Mouse (Mus musculus) liver, adult 2 months (tissue): ENCODE results near the gene Spty2d1.

Source experiments
- CTCF ChIP-seq: fragments of 200-500 bp; IDR thresholded peaks from 2 replicates; pipeline ENCODE4 v1.5.1; 2011; ENCODE audit warnings: low read depth, low read length, control low read depth
- POLR2A ChIP-seq: fragments of 200-500 bp; IDR thresholded peaks from 2 replicates; pipeline ENCODE4 v1.6.1; 2011; ENCODE audit warnings: low read length, control low read depth; ENCODE audit not compliant: insufficient read depth; ENCODE audit errors: extremely low read depth

DNA sequence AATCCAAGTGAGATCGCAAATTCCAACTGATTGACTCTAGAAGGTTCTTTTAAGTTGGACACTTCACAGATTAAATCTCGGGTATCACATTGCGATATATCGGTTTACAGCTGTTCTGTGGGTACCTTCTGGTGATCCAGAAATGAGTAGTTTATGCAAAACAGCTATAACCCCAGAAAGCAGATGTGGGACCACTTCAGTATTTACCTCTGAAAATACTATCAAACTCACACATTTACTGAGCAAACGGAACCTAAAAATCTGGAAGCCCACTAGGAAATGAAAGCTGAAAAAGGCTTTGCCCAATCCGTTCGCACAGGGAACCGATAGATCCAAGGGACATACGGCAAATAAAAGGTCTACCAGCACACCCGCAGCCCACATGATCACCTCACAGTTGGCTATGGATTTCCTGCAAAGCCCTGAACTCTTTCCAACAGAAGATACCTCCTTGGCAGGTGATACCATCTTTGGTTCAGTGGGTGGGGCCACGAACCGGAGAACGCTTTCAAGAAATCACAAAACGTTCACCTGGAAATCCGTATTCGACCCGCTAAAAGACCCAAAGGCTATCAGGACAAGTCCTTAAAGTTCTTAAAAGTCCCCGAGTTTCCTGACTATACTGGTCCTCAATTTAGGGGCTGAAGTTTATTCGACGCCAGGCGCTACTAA is 966 bp downstream of the Spty2d1 start:
- TF ChIP-seq CTCF (no peak), POLR2A (no peak)
